Mouse (Mus musculus): ENCODE data around the gene Tmem54. TPM values are rescaled to one million over a fixed set of nuclear protein-coding genes. Genes with fewer than 3 reads are reported as not detected.
A peak's percentile ranks its signal among the peaks of the same experiment; 100 is the strongest.

The Tmem54 gene
- total RNA-seq, 2 experiments from 2014 or later: not detected

- no peak for DNase-seq
Observed at GRCm38 (mm10) chr4:129097006-129097405, 8.3 kb upstream of the Tmem54 start.

DNA sequence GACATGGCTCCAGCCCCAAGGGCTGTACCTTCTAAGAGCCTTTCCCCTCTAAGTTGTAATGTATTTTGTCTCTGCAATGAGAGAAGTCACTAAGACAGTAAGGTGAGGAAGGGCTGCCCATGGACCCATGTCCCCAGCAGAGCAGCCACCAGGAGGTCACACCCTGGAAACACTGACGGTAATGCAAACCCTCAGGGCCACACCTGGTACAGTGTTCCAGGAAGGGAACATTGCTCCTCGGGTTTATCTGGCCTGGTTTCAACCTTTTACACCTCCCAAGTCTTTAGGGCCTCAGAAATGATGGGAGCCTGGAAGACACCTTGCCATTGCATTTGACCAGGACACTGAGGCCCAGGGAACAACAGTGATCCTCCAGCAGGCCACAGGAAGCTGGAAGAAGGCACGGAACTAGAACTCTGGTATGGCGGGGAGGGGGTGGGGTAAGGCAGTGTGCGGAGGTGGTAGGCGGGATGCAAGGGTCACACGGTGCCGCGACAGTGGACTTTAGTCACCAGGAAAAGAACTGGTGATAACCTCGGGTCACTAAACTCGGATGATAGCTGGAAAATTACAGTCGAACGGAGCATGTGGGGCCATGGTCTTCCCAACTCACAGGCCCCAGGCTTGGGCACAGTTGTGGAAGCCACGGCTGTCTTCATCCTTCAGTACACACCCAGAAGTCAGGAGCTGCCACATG, 3.1 kb upstream of the Tmem54 start:
- DNase-seq: no peak

GRCm38 (mm10) chr4:129106073-129106472, 725 bp downstream of the Tmem54 start:
- DNase-seq: no peak

DNA sequence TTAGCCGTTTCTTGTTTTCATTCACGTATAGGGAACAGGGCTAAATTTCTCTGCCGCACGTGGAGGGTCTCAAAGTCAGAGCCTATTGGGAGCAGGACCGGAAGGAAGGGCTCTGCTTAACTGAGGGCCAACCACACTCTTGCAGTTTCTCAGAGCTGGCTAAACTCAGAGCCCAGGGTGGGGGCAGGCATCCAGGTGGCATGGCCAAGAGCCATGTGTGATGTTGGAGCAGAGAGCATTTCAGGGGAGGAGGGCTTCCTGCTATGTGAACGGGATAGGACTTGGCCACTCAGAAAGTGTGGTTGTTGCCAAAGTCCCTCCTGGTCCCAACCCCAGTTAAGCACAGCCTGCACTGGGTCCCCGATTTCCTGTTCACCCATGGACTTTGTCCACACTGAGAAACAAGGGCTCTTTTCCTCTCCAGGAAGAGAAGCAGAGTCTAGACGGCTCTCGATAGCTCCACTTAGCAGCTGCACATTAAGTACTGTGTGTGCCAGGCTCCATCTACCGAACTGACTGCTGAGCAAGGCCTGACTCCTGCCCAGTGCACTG, 2.1 kb downstream of the Tmem54 start:
- no peak for DNase-seq

DNA sequence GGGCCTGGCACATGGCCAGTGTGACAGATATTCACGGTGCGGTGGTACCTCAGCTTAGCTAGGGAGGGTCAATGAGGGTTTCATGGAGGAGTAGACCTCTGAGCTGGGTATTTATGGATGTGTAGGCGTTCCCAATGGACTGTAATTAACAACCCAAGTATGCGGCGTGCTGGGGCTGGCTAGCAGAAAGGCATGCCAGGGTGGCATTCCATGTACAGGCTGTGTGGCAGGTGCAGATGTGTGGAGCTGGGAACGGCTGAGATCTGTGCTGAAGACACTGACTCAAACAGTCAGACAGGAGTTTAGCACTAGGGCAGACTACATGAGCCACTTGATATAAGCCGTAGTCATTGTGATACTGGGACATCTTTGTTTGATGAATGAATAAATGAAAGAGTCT, 3.3 kb downstream of the Tmem54 start:
- DNase-seq: no peak

- DNase-seq: no peak
Observed at GRCm38 (mm10) chr4:129110804-129111203, 5.5 kb downstream of the Tmem54 start.

DNA sequence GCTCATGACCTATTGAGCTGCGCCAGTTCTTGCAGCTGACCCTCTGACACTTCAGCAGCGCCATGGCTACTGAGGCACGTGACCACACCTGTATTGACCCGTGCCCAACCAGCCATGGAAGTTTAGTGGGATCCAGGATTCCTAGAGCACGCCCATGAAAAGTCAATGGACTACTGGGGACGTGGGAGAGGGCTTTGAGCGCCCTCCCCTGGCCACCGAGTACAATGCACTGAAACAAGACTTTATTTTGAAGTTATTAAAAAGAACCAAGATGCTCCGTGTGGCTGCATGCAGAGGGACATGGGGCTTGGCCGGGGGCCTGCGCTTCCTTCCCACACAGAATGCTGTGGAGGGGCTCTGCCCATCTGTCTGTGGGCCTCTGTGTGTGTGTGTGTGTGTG, 6.0 kb downstream of the Tmem54 start:
- DNase-seq: peak in 1 of 2 experiments; percentile 23

DNA sequence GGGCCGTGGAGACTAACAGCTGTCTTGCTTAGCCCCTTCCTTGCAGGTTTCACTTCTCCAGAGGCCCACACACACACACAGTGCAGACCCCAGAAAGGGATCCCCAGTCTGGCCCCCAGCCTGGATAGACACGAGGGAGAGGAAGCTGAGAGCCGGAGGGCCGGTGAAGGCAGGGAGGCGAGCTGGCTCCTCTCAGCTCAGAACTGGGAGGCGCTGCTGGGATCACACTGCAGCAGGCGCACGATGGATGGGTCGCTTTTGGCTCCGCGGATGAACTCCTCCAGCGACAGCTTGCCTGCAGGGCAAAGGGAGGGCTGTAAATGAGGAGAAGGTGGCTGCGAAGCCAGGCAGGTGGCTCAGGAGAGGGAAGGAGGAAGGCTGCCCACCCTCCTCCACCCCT, 6.9 kb downstream of the Tmem54 start:
- DNase-seq: no peak

DNA sequence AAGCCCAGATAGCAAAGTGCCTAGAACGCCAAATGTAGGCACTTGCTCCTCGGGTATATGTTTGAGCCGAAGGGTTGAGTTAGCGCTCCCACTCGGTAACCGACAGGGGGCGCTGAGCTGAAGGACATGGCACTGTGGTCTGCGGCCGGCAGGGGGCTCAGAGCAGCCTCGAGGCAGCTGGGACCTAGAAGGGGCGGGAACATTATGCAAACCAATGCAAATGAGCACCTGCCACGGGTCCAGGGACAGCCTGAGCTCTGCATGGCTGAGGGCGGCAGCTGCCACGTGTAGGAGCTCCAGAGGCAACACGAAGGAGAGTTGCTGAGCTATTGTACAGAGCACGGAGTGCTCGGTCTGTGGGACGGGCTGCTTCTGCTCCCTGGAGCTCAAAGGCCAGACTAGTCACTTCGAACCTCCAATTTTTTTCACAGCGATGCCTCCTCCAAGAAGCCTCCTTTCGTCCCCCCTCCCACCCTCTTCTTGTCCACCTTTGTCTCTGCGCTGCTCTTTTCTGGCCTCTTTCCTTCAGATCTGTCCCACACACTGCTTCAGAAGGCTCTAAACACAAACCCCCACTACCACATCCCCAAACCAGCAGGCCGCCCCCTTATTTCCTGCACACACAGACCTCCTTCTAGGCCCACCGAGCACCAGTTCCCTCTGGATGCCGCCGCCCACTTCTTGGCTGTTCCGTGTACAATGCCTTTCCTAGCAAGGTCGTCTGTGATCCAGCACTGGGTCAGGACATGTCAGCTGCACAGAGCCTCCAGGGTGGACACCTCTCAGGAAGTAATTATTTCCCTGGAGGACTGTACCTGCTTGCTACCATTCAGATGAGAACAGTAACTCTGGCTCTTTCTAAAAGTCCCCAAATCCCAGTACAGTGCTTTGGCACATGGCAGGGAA, 8.0 kb downstream of the Tmem54 start:
- peak; percentile 42 to 62 for DNase-seq

GRCm38 (mm10) chr4:129116703-129117102, 11.4 kb downstream of the Tmem54 start:
- DNase-seq: no peak

- no peak for DNase-seq
Observed at GRCm38 (mm10) chr4:129117720-129118510, 12.6 kb downstream of the Tmem54 start.

DNA sequence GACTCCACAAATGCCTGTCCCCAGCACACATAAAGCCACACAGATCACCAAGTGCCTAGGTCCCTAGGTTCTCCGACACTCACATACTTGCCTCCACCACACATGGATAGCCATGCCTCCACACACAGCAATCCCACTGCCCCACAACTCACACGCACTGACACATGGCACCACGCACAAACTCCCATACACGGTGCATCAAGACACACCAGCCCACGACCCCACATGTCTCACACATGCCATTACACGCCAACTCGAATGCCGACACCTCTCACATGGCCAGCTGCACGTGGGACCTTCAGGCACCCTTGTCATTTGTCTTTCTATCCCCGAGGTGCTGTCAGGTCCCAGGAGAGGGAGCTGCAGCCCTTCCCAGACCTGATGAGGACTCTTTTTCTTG, 14.4 kb downstream of the Tmem54 start:
- no peak for DNase-seq

GRCm38 (mm10) chr4:129120520-129121445, 15.4 kb downstream of the Tmem54 start:
- peak; percentile 84 to 88 for DNase-seq

DNA sequence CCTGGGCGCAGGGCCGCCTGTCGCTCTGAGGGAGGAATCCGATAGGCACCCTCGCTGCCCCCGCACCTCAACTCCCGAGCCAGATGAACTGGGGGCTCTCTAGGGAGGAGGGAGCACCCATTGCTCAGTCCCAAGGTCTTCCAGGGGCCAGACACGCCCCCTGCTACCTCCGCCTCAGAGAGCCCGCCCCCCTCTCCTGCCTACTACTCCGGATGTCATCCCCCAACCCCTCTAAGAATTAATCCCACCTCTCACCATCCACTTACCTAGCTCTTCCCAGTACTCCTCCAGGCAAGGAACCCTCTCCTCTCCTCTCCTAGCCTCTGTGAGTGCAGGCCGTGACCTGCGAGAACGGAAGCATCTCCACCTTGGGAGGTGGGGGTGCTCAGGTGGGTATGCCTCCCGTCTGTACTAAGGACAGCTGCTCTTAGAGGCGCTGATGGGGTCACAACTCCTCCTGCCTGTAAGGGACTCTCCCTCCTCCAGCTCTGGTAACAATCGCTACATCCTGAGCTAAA, 16.3 kb downstream of the Tmem54 start, which contains the start of gene Hpca:
Gene Hpca, minus strand, starts transcription at position 468 of the 518 bp plus-strand sequence.
- no peak for DNase-seq

GRCm38 (mm10) chr4:129122107-129122506, 16.8 kb downstream of the Tmem54 start:
- DNase-seq: no peak

GRCm38 (mm10) chr4:129122719-129123118, 17.4 kb downstream of the Tmem54 start:
- DNase-seq: no peak

DNA sequence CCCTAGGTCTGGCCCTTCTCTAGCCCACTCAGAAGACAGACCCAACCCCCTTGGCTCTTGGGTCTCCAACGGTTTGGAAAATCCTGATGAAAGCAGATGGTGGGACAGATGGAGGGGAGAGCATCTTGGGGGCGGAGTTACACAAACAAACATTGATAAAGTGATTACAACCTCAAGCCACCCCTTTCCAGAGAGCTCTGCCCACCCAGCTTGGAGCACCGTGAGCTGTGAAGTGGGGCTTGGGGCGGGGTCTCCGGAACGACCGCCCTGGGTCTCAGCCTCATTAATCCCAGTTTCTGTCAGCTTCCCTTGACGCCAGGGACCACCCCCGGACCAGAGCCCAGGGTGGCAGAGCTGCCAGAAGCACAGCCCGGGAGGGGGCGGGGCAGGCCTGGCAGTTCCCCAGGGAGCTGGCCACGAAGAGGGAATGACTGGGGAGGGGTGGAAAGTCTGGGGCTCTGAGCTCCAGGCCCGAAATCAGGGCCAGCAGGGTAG, 19.4 kb downstream of the Tmem54 start:
- DNase-seq: peak in 1 of 2 experiments; percentile 28

DNA sequence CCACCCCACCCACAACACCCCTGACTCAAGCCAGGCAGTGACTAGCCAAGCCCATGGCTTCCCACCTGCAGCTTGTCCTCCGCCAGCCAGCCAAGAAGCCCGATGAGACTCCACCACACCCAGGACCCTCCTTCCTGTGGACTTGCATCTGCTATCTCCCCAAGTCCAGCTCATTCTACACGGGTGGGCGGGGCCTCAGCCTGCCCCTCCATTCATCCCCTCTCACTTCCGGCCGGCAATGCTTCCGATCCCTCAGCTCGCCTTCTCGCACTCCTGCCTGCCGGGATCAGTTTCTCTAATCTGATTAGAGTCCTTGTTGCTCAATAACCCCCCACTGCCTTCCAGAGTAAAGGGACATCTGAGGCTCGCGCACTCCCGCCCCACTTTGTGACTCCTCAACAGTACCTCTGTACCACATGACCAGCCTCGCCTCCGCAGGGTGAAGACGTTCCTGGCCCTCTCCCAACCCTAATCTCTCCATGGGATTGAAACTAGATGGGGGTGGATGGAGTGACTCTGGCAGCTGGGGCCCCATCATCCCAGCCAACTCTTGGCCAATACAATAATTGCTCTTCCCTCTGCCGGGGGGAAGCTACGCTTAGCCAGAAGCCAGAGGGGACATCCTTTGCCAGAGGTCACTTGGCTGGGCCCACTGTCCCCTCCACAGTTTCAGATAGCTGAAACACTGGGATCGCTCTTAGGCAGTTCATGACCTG, 20.5 kb downstream of the Tmem54 start:
- DNase-seq: peak in 1 of 2 experiments; percentile 46

DNA sequence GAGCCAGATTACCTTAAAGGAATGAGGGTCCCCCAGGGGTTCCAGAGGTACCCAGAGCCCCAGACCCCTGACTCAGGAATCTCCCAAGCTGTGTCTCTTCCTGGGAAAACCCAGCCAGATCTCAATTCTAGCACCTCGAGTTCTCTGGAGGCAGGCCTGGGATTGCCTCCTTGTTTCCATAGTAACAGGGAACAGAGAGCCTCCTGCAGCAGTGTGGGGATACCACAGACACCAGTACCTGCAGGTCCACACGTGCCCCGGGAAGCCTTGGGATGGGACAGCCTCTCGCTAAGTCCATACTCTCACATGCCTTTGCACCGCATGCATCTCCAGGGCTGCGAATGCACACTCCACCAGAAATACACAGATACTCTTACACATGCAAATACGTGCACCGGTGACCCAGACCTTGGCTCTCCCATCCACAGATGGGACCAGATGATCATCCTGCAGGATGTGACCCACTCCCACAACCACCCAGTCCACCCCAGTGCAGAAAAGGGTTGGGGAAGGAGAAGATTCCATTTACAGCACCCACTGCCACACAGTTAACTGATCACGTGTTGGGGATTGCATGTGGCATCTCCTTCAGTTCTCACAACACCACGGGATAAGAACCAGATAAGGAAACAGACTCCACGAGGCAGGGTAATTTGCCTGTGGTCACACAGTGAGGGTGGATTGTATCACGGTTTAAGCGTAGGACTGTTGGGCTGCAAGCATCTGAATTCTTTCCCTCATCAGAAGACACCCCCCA, 23.4 kb downstream of the Tmem54 start:
- no peak for DNase-seq
